Mouse (Mus musculus) kidney, postnatal 14 days (tissue): ENCODE data around the gene Cacna2d3.
A peak's percentile ranks its signal among the peaks of the same experiment; 100 is the strongest.

Experiments used
- DNase-seq: peaks from one replicate; pipeline ENCODE4 v3.0.0; 2022; ENCODE audit warnings: mixed read lengths

Cacna2d3 gene

GRCm38 (mm10) chr14:28907659-28908058 lies 814.0 kb downstream of the Cacna2d3 start:
- DNase-seq: no peak

- DNase-seq: peak; percentile 2
These were observed 829.1 kb downstream of the Cacna2d3 start for GRCm38 (mm10) chr14:28892530-28892929.

DNA sequence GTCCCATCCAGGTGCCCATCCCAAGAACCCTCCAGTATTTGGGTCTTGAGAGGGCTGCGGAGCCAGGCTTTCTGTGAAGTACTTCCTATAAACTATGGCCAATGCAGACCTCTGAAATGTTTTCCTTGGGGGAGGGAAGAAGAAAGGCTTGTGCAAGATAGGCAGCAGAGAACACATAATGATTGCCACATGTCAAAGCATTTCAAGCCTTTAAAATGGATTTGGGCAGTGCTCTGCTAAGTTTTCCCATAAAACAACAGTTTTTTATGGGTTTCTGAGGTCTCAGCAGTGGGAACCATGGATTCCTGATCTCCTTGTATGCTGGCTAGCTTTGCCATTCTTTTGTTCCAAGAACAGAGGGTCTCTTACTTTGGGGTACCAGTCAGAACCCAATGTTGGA lies 834.3 kb downstream of the Cacna2d3 start:
- no peak for DNase-seq

DNA sequence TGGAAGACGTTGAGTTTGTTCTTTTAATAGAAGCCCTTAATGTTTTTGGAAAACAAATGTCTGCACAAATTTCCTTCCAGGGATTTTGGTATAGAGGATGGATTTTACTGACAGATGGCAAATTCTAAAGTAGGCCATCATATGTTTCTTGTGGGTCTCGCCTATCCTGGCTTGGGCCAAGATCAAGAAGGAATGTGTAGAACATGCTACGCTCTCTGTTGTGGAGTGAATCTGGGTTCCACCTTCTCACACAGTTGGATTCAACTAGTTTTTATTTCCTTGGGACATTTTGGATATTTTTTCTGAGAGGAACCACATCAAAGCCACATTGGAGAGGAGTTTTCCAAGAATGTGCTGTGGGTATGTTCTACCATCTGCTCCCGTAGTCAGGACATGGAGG lies 835.0 kb downstream of the Cacna2d3 start:
- no peak for DNase-seq

DNA sequence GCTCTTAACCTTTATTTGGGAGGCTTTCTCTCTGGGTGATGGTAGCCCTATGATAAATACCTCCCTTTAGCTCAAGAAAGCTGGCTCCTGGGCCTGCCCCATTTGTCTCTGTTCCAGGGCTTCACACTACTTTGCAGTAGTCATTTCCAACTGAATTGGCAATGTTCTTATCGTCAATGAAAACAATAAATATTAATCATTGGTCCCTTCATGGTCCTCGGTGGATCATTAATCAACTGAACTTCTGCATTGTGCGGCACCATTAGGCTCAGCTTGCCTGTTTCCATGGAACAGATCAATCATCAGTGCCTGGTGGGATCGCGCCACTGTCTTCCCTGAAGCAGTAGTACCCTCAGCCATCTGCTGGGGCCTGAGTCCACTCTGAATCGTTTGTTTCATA lies 850.7 kb downstream of the Cacna2d3 start:
- no peak for DNase-seq

DNA sequence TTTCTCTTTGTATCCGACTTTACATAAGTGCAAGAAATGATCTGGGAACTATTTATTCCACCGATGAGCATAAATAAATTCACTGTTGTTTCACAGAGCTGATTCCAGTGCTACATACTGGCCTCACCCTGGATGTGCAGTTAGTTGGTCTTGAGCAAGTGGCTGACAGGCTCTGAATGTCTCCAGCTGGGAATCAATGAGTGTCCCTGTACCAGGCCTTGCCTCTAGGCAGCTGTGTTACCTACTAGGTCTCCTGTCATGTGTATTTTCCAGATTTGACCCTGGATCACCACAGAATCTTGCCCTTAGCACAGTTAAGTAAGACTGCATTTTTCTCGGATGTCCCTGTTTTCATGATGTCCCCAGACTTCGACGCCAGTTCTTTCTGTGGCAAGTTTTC lies 851.3 kb downstream of the Cacna2d3 start:
- DNase-seq: no peak

- no peak for DNase-seq
These were observed 856.7 kb downstream of the Cacna2d3 start for GRCm38 (mm10) chr14:28864925-28865324.

DNA sequence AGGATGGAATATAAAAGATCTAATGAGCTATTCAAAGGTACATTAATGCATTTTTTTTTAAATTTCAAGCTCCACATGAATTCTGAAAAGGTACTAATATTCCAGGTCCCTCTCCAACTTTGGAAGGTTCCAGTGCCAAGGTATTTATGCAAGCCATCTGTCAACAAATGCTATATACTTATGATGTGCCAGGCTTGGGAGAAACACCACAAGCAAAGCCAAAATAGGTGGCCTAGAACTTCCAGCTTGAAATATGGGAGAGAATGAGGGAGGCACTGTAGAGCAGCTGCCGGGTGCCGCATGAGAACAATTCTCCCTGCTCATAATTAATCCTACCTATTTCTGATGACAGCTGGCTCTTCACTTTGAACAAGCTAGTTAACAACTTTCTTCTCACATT lies 860.5 kb downstream of the Cacna2d3 start:
- DNase-seq: no peak
